Mouse (Mus musculus): ENCODE data around the gene Tsen54. TPM values are rescaled to one million over a fixed set of nuclear protein-coding genes. Genes with fewer than 3 reads are reported as not detected.

Tsen54 gene
- total RNA-seq, 2 experiments from 2014 or later = 14.0 to 14.5 TPM

GRCm38 (mm10) chr11:115826487-115826886 is 12.0 kb downstream of the Tsen54 start:
- no peak for DNase-seq (ENCODE audit: low spot score in 2 of 2)

GRCm38 (mm10) chr11:115827624-115828023 is 13.1 kb downstream of the Tsen54 start:
- DNase-seq (ENCODE audit: low spot score in 2 of 2) = no peak

GRCm38 (mm10) chr11:115829036-115829435 is 14.5 kb downstream of the Tsen54 start:
- no peak for DNase-seq (ENCODE audit: low spot score in 2 of 2)

- no peak for DNase-seq (ENCODE audit: low spot score in 2 of 2)
Observed at GRCm38 (mm10) chr11:115830550-115831325, 16.2 kb downstream of the Tsen54 start.

GRCm38 (mm10) chr11:115831518-115831917 is 17.0 kb downstream of the Tsen54 start:
- no peak for DNase-seq (ENCODE audit: low spot score in 2 of 2)

- DNase-seq (ENCODE audit: low spot score in 2 of 2) = no peak
Observed at GRCm38 (mm10) chr11:115832064-115832463, 17.5 kb downstream of the Tsen54 start.

- DNase-seq (ENCODE audit: low spot score in 2 of 2) = no peak
Observed at GRCm38 (mm10) chr11:115832523-115832922, 18.0 kb downstream of the Tsen54 start.

- no peak for DNase-seq (ENCODE audit: low spot score in 2 of 2)
Observed at GRCm38 (mm10) chr11:115833021-115833513, 18.5 kb downstream of the Tsen54 start.

- DNase-seq (ENCODE audit: low spot score in 2 of 2) = no peak
Observed at GRCm38 (mm10) chr11:115834033-115834432, 19.5 kb downstream of the Tsen54 start.

GRCm38 (mm10) chr11:115836656-115837395 is 22.3 kb downstream of the Tsen54 start:
- no peak for DNase-seq (ENCODE audit: low spot score in 2 of 2)

- no peak for DNase-seq (ENCODE audit: low spot score in 2 of 2)
Observed at GRCm38 (mm10) chr11:115837606-115838345, 23.3 kb downstream of the Tsen54 start.

GRCm38 (mm10) chr11:115838895-115839311 is 24.4 kb downstream of the Tsen54 start:
- DNase-seq (ENCODE audit: low spot score in 2 of 2) = no peak

- no peak for DNase-seq (ENCODE audit: low spot score in 2 of 2)
Observed at GRCm38 (mm10) chr11:115839732-115840131, 25.2 kb downstream of the Tsen54 start.

- no peak for DNase-seq (ENCODE audit: low spot score in 2 of 2)
Observed at GRCm38 (mm10) chr11:115841044-115841443, 26.5 kb downstream of the Tsen54 start.

- no peak for DNase-seq (ENCODE audit: low spot score in 2 of 2)
Observed at GRCm38 (mm10) chr11:115841961-115842550, 27.5 kb downstream of the Tsen54 start.

- DNase-seq (ENCODE audit: low spot score in 2 of 2) = no peak
Observed at GRCm38 (mm10) chr11:115843141-115843890, 28.8 kb downstream of the Tsen54 start.

- no peak for DNase-seq (ENCODE audit: low spot score in 2 of 2)
Observed at GRCm38 (mm10) chr11:115843891-115844239, 29.3 kb downstream of the Tsen54 start.

- no peak for DNase-seq (ENCODE audit: low spot score in 2 of 2)
Observed at GRCm38 (mm10) chr11:115844240-115844639, 29.7 kb downstream of the Tsen54 start.

GRCm38 (mm10) chr11:115845819-115846218 is 31.3 kb downstream of the Tsen54 start:
- DNase-seq (ENCODE audit: low spot score in 2 of 2) = no peak

- DNase-seq (ENCODE audit: low spot score in 2 of 2) = peak; percentile 19 to 30
Observed at GRCm38 (mm10) chr11:115854674-115855073, 40.1 kb downstream of the Tsen54 start.
